Mouse (Mus musculus) layer of hippocampus, adult 9-11 months (tissue): ENCODE data around the gene Pet117.

ENCODE experiments used
- DNase-seq: peaks from one replicate; pipeline ENCODE4 v3.0.0; 2022

The Pet117 gene

GRCm38 (mm10) chr2:144382624-144383138 lies 13.9 kb downstream of the Pet117 start:
- no peak for DNase-seq

- DNase-seq: no peak
These were observed 17.5 kb downstream of the Pet117 start for GRCm38 (mm10) chr2:144386296-144386695.

- DNase-seq: no peak
These were observed 19.6 kb downstream of the Pet117 start for GRCm38 (mm10) chr2:144388416-144388815.

- no peak for DNase-seq
These were observed 30.7 kb downstream of the Pet117 start for GRCm38 (mm10) chr2:144399531-144399930.

- DNase-seq: no peak
These were observed 31.9 kb downstream of the Pet117 start for GRCm38 (mm10) chr2:144400659-144401058.

GRCm38 (mm10) chr2:144409037-144409436 lies 40.2 kb downstream of the Pet117 start:
- DNase-seq: no peak

GRCm38 (mm10) chr2:144410603-144411002 lies 41.8 kb downstream of the Pet117 start:
- DNase-seq: peak; percentile 77

- peak; percentile 55 for DNase-seq
These were observed 45.9 kb downstream of the Pet117 start for GRCm38 (mm10) chr2:144414646-144415045.

GRCm38 (mm10) chr2:144416859-144417258 lies 48.1 kb downstream of the Pet117 start:
- DNase-seq: no peak

GRCm38 (mm10) chr2:144418062-144418461 lies 49.3 kb downstream of the Pet117 start:
- DNase-seq: no peak

GRCm38 (mm10) chr2:144422094-144422675 lies 53.4 kb downstream of the Pet117 start:
- DNase-seq: no peak
